Mouse (Mus musculus): Measurements from ENCODE around the gene Cops4. TPM values are rescaled to one million over a fixed set of nuclear protein-coding genes. Genes with fewer than 3 reads are reported as not detected.

Gene Cops4
- polyA plus RNA-seq, 1 experiment: 34.2 TPM

DNA sequence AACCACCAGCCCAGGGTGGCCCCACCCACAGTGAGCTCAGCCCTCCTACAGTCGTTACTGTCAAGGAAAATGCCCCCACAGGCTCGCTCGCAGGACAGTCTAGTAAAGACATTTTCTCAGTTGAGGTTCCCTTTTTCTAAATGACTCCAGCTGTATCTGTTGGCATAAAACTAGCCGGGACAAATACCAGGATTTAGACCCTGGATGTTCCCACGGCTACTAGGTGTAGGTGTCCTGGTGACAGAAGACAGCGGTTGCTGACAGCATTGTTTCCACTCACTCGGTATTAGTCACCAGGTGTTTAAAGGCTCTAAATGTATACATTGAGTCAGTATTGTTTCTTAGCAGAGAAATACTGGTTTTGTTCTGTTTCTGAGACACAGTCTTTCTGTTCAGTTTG is 17.7 kb downstream of the Cops4 start:
- 69% methylated on average over 7 of the region's 7 CpGs for WGBS
- DNase-seq (ENCODE audit: low read depth, low spot score): no peak

DNA sequence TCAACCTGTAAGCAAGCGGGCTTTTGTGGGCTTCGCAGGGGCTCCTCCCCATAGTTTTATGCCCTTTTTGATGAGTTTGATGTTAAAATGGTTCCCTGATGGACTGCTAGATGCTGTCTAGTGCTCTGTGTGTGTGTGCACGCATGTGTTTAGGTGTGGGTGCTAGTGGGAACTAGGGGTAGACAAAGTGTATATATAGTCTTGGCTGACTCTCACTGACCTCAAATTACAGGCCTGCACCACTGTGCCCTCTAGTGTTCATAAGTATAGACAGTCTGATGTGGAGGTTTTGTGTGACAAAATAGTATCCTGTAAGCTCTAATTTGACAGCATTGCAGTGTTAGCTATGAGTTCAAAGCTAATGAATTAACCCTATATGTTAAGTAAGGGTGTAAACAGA is 18.5 kb downstream of the Cops4 start:
- 74% methylated on average over 3 of the region's 3 CpGs for WGBS
- no peak for DNase-seq (ENCODE audit: low read depth, low spot score)

DNA sequence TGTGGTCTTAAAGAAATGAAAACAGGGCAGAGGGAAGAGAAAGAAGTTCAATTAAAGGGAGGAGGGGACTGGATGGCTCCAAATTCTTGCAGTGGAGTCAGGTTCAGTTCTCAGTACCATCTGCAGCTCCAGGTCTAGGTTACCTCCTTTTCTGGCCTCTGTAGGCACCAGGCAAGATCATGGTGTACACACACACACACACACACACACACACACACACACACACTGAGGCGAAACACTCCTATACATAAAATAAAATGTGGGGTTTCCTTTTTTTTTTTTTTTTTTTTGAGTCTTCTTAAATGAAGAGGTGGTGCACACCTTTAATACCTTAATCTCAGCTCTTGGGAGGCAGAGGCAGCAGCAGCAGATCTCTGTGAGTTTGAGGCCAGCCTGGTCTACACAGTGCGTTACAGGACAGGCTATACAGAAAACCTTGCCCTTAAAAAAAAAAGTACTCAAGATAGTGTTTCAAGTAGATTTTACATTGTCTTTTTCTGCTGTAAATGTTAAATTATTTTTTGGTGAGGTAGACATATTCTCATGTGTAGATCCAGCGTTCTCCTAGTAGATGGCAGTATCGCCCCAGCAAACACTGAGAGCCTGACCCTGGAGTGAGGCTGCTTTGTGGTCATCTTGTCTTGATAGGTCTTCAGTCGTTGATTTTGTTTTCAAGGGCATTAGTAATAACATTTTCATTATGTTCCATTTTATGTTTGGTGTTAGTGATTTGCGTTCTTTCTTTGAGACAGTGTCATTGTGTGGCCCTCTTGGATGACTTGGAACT is 28.4 kb downstream of the Cops4 start:
- 71% methylated on average over 6 of the region's 6 CpGs for WGBS
- no peak for DNase-seq (ENCODE audit: low read depth, low spot score)

DNA sequence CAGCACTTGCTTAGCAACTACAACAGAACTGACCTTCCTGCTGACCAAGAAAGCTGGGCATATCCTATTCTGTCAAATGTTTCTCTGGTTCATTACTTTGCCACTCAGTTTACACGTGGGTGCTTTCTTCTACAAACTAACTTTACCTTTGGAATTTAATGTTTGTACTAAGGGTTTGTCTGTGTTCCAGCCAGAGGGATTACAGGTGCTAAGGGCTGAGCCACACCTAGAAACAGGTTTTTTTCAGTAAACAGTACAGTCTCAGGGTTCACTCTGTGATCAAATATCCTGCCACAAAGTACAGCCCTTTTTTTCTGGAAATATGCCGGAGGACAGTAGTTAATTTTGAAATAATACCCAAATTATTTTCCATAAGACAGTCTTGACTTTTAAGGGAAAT is 30.1 kb downstream of the Cops4 start:
- 15% methylated on average over 2 of the region's 2 CpGs for WGBS
- peak; percentile 80 for DNase-seq (ENCODE audit: low read depth, low spot score)

DNA sequence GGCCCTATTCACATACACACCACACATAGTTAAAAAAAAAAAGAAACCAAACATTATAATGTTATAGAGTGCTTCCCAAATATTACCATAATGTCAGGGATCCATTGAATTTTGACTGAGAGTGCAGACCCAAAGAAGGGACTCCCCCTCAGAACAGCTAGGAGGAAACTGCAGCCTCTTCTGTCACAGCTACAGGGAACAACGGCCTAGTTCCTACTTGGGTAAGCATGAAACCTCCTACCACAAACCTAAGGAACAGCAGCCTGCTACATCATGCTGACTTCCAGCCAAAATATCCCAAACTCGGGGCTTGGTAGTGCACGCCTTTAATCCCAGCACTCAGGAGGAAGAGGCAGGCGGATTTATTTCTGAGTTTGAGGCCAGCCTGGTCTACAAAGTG is 31.2 kb downstream of the Cops4 start:
- 68% methylated on average over 4 of the region's 4 CpGs for WGBS
- no peak for DNase-seq (ENCODE audit: low read depth, low spot score)

DNA sequence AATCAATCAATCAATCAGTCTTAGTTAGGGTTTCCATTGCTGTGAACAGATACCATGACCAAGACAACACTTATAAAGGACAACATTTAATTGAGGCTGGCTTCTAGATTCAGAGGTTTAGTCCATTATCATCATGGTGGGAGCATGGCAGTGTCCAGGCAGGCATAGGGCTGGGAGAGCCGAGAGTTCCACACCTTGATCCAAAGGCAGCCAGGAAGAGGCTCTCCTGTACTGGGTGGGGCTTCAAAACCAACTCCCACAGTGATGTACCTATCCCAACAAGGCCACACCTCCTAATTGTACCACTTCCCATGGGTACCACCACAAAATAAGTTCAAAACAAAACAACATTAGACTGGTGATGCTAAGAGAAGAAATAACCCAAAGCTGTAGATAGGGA is 32.0 kb downstream of the Cops4 start:
- no peak for DNase-seq (ENCODE audit: low read depth, low spot score)
- 58% methylated on average over 1 of the region's 1 CpGs for WGBS

DNA sequence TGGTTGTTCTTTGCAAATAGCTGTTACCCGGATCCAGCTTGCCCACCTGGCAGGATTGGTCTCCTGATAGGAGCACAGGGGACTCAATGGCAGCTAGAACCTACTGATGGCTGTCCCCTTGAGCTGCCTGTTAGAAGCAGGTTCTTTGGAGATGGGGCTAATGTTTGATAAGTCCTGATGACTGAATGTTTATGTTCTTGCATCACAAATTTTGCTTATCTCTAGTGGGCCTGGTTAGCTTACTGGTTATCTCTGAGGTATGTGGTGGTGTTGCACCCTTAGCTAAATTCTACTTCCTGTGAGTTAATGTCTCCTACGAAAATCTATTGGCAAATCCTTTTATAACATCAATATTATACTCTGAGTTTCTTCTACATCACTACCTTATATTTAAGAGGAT is 33.8 kb downstream of the Cops4 start:
- 59% methylated on average over 2 of the region's 2 CpGs for WGBS
- DNase-seq (ENCODE audit: low read depth, low spot score): no peak

DNA sequence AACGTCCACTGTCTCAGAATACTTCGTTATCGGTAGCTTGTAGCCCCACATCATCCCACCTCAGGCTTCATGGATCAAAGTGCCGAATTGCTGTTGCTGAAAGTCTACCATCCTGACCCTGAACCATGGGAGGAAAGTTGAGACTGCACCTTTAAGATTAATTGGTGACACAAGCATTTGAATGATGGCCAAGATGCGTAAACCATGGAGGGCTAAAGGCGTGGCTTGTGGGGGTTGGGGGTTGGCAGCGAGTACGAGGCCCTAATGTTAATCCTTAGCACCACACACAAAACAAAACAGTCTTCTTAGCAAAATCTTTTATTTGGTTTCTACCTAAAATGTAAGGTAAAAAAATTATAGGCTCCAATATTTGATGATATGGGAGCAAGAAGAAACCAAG is 35.3 kb downstream of the Cops4 start:
- 63% methylated on average over 8 of the region's 8 CpGs for WGBS
- DNase-seq (ENCODE audit: low read depth, low spot score): no peak

DNA sequence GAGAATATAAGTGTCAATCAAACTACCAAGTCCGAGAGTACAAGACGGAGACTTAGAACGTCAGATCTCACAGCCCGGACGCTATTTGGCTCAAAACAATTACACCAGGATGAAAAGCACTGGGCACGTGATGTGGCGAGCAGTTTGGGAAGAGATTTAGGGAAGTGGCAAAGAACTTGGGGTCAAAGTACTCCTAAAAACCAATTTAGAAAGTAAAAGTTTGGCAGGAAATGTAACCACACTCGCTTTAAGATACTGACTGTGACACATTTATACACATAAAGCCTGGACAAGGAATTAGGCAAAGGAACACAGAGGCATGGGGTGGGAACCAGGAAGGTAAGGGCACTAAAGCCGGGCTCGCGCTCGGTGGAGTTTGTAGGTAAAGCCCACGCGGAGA is 38.9 kb downstream of the Cops4 start:
- no peak for DNase-seq (ENCODE audit: low read depth, low spot score)

DNA sequence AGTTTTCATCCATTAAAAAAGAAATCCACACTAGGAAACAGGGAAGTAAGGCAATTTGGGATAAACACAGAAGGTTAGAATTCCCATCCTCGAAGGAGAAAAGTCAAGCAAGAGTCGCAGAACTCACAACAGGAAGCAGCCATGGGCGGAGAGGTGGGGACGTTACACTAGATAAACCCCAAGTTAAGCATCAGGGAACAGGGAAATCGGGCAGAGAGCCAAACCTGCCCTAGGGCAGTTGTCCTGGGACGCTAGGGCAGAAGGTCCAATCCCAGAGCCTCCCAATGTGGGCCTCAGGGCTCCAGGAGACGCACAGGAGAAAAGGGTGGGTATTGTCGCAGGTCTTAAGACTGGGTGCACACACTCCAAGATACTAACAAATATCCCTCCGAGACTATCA is 39.4 kb downstream of the Cops4 start:
- 22% methylated on average over 9 of the region's 9 CpGs for WGBS
- DNase-seq (ENCODE audit: low read depth, low spot score): no peak

More for the DNA sequence above, 38.9 kb downstream of the Cops4 start:
- WGBS: 24% methylated on average over 14 of the region's 14 CpGs

DNA sequence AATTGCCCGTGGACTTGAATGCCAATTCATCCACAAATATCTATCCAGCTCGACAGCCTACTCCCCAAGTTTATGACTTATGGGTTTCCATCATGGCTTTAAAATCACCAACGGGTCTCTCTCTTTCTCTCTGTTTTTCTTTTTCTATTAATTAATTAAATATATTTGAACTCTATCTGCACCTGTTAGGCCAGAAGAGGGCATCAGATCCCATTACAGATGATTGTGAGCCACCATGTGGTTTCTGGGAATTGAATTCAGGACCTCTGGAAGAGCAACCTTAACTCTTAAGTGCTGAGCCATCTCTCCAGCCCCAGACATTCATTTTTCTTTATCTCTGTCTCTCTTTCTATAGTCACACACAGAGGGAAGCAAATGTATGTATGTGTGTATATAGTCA is 40.7 kb downstream of the Cops4 start:
- 59% methylated on average over 3 of the region's 3 CpGs for WGBS

DNA sequence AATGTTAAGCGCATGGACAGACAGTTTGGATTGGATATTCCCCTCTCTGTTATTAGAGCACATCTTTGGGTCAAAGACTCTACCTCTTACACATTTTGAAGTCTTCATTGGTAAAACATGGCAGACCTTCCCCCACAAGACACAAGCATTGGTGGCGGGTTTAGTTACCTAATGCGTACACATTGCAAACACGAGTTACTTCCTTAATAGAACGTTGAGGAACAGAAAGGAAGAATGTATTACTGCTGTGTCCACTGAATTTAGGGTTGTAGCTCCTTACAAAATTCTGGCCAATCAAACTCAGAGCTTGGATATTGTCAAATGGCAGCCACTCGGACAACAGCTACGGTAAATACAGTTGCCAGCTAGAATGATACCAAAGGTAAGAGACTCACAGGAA is 41.2 kb downstream of the Cops4 start:
- no peak for DNase-seq (ENCODE audit: low read depth, low spot score)
- WGBS: 83% methylated on average over 7 of the region's 7 CpGs

More for the DNA sequence above, 40.7 kb downstream of the Cops4 start:
- no peak for DNase-seq (ENCODE audit: low read depth, low spot score)

DNA sequence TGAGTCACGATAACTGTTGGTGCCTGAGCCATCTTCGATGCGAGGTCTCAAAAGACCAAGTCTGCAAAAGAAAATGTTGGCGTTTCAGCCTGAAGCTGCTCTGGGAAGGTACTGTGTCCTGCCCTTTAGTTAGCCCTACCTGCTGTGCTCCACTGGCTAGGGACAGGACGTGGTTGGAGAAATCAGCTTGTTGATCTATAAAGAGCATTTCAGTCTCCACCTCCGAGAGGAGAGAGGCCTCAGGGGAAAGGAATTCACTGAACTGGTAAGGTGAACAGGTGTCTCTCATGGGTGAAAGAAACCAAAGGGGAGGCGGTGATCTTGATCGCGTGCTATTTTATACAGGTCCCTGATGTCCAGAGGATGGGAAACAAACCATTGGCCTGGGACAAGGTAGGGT is 44.6 kb downstream of the Cops4 start:
- 86% methylated on average over 9 of the region's 9 CpGs for WGBS
- no peak for DNase-seq (ENCODE audit: low read depth, low spot score)

DNA sequence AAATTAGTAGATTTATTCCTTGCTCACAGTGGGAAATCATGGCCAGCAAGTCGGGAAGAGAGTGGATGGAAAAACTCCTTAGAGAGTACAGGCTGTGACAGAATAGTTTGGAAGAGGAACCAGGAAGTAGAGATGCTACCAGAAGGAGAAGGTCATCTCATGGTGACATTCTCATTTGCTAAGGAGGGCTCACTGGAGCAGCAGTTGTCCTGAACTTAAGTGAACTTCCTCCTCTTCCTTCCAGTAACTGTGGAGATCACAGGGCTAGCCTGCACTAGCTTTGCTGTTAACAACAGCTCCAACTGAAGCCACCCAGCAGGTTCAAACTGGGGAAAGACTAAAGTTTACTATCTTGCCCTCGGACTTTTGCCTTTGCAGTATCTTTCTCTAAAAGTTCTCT is 48.7 kb downstream of the Cops4 start:
- WGBS: 28% methylated on average over 2 of the region's 2 CpGs
- no peak for DNase-seq (ENCODE audit: low read depth, low spot score)

DNA sequence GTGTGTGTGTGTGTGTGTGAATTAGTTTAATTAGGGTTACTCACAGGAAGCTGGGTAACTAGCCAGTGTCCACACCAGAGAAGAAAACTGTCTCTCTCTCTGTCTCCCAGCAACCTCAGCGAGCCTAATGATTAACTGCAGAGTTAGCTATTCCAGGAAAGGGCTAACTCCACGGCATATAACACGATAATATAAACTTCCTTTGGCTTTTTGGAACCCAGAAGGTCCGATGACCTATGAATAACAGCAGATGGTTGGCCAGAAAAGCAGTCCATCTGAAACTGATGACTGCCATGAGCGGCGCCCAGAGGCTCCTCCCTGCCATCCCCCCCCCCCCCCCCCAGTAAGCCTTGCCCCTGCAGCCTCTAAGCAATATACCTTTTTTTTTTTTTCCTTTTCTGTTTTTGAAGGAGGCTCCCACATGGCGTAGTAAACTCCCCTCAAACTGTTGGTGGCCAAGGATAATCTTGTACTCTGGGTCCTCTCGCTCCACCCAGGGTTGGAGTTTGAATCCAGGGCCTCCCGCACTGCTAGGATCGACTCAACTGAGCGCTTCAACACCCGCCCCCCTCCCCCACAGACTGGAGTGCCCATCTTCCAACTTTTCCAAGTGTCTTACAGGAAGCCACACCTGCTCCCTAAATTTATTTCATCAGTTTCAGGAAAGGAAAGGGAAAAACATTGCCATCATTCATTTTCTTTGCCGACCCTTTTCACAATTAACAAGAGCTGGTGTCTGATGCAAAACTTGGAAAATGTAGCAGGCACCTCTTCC is 49.3 kb downstream of the Cops4 start:
- DNase-seq (ENCODE audit: low read depth, low spot score): no peak

DNA sequence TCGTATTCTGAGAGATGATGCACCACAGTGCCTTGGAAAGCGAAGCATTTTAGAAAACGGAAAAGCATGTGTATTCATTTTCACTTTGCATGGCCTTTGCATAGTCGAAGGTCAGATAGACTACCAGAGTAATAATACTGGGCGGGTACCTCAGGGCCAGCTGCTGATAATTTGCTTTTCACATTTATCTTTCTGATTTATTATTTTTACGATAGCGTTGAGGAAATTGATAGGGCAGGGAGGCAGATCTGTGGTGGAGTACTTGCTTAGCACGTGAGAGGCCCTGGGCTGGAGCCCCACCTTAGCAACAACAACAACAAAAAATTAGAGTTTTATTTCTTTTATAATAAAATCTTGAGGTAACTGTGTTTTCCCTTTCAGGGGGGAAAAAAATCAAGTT is 50.1 kb downstream of the Cops4 start:
- DNase-seq (ENCODE audit: low read depth, low spot score): no peak
- WGBS: 22% methylated on average over 8 of the region's 8 CpGs

More for the DNA sequence above, 49.3 kb downstream of the Cops4 start:
- WGBS: 15% methylated on average over 13 of the region's 13 CpGs

DNA sequence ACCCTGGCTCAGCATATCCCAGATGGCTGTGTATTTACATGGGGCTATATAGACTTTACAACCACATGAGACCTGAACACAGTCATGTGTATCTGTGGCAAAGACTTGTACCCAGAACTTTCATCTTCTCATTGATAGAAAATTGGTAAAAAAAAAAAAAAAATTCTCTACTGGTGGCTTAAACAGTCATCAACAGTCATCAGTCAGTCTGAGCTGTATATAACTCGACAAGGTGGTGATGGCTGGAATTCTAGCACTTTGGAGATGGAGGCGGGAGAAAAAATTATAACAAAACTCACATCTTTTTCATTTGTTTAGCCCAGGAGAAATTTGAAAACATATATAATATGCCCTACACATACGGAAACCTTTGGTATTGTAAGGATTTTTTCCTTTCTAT is 50.7 kb downstream of the Cops4 start:
- no peak for DNase-seq (ENCODE audit: low read depth, low spot score)
- WGBS: 71% methylated on average over 3 of the region's 3 CpGs

DNA sequence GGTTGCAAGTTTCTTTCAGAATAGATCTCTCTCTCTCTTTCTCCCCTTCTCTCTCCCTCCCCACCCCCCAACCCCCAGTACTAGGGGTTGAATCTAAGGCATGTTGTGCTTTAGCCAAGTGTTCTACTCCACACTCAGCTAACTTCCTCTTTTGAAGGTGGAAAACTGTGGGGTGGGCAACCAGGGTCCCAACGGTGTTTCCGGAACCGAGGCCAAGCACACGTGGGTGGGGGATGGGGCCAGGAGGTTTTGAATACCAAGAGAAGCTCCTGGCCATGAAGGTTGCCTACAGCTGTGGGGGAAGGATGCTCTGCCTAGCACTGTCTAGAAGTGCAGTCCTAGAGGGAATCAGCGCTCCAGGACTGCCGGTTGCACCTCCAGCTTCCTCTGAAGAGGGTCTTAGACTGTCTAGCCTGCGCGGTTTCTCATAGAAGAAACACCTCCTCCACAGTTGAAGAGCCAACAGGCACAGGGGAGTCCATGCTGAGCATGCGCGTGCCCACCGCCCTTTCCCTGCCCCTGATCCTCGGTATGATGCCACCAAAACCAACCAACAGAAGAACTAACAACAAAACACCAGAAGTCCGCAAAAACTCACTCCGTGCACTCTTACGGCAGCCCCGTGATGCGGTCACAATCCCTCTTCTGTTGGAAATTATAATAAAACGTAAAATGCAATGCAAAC is 51.3 kb downstream of the Cops4 start:
- WGBS: 72% methylated on average over 18 of the region's 18 CpGs
- no peak for DNase-seq (ENCODE audit: low read depth, low spot score)

DNA sequence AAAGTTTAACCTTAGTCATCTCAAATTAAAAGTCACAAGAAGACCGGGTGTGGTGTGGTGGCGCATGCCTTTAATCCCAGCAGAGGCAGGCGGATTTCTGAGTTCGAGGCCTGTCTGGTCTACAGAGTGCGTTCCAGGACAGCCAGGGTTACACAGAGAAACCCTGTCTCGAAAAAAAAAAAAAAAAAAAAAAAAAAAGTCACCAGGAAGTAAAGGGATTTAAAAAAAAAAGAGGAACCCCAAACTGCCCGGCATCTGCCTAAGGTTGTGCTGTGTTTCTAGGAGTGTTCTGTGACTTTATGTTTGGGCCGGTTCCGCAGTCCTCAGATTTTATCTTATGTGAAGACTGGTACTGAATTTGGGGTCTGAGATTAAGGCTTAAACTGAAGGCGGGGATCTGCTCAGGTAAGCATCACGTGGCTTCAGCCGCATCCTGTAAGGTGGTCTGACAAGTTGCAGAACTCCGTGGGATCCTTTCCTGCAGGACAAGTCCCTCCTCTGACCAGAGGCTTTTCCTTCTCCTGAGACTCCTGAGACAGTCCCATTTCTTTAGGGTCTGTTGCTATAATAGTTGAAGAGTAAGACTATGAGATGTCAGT is 52.0 kb downstream of the Cops4 start:
- no peak for DNase-seq (ENCODE audit: low read depth, low spot score)
- 30% methylated on average over 13 of the region's 13 CpGs for WGBS

DNA sequence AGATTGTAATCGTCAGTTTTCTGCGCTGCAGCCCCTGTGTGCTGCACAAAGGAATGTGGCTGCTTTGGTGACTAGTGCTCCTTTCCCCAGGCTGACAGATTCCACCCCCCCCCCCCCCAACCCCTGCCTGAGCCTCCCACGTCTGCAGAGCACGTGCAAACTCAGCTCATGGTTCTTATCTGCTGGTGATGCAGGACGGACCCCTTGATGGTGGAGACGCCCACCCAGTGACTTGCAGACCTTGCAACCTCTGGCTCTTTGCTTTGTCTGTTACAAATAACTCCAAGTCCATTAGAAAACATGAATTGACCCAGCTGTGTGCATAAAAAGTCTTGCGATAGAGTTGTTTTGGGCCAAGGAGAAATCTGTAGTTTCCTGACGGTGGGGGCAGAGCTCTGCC is 52.6 kb downstream of the Cops4 start:
- WGBS: 9% methylated on average over 8 of the region's 8 CpGs
- no peak for DNase-seq (ENCODE audit: low read depth, low spot score)
